Mouse (Mus musculus) myocyte (in vitro differentiated cells): ENCODE results near the gene Ghrhr.

ENCODE experiments used
- MAX ChIP-seq: IDR thresholded peaks from one replicate; pipeline ENCODE4 v1.6.1; 2011; ENCODE audit warnings: low read depth, mild to moderate bottlenecking, control low read depth
- MYOD1 ChIP-seq, 3 experiments: IDR thresholded peaks; one replicate each; pipeline ENCODE4 v1.6.1; 2011; ENCODE audit warnings: control low read depth in 2 of 3, low read depth in 2 of 3, mild to moderate bottlenecking in 2 of 3, moderate library complexity in 1 of 3; ENCODE audit not compliant: insufficient read length in 2 of 3, control insufficient read depth in 1 of 3
- MYOG ChIP-seq, 3 experiments: IDR thresholded peaks; one replicate each; pipeline ENCODE4 v1.6.1; 2011; ENCODE audit warnings: control low read depth in 2 of 3, low read depth in 2 of 3, mild to moderate bottlenecking in 2 of 3; ENCODE audit not compliant: insufficient read length in 2 of 3, control insufficient read depth in 1 of 3, insufficient read depth in 1 of 3
- POLR2A ChIP-seq: IDR thresholded peaks from one replicate; pipeline ENCODE4 v1.6.1; 2011; ENCODE audit warnings: low read depth, mild to moderate bottlenecking, control low read depth, moderate library complexity; ENCODE audit not compliant: insufficient read length
- POLR2AphosphoS2 ChIP-seq: IDR thresholded peaks from one replicate; pipeline ENCODE4 v1.6.1; 2011; ENCODE audit warnings: low read depth, control low read depth; ENCODE audit not compliant: insufficient read length
- TCF12 ChIP-seq: IDR thresholded peaks from one replicate; pipeline ENCODE4 v1.6.1; 2011; ENCODE audit warnings: mild to moderate bottlenecking, control low read depth; ENCODE audit not compliant: poor library complexity, insufficient read depth, severe bottlenecking
- USF1 ChIP-seq: IDR thresholded peaks from one replicate; pipeline ENCODE4 v1.6.1; 2011; ENCODE audit warnings: low read depth, mild to moderate bottlenecking, control low read depth, moderate library complexity

DNA sequence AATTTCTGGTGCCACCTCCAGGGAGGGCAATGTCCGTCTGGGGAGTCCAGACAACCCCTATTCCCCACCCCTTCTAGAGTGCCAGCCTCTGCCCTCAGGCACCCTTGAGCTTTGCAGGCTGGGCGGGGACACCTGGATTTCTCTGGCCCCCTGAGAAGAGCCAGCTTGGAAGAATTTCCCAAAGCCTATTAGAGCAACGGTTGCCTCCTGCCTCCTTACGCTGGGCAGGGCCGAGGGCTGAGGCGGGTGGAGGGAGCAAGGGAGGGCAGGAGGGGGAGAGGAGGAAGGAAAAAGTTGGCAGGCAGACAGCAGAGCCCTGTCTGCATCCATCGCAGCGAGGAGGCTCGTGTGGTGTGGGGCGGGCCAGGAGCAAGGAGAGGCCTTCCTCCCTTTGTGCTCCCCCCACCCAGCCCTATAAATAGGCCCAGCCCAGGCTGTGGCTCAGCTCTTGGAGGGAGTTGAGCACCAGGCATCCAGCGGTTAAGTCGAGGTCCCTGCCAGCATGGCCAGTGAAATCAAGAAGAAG lies 40.0 kb upstream of the Ghrhr start, which contains the start of gene Aqp1:
- TF ChIP-seq USF1 (no peak), TCF12 (no peak), MYOG (IDR thresholded peaks at IDR 0.05; ENCODE audit: control insufficient read depth in 1 of 3, insufficient read depth in 1 of 3, insufficient read length in 2 of 3, low read depth in 2 of 3) (no peak), POLR2A (peak; percentile 47), MAX (no peak), MYOD1 (IDR thresholded peaks at IDR 0.05; ENCODE audit: control insufficient read depth in 1 of 3, insufficient read length in 2 of 3, low read depth in 2 of 3) (no peak), POLR2AphosphoS2 (no peak)
